Mouse (Mus musculus): ENCODE results near the gene Lyzl4. TPM values are rescaled to one million over a fixed set of nuclear protein-coding genes. Genes with fewer than 3 reads are reported as not detected.

The Lyzl4 gene
- polyA plus RNA-seq, 1 experiment from 2014 or later, result not detected

GRCm38 (mm10) chr9:121550327-121550771 is 91.5 kb downstream of the Lyzl4 start:
- Histone ChIP-seq H3K4me1 (ENCODE audit: control insufficient read depth in 2 of 2, insufficient read depth in 2 of 2, low read length in 2 of 2) (no peaks in the 10 kb centered on the region), H3K4me3 (ENCODE audit: control insufficient read depth in 1 of 2, insufficient read depth in 1 of 2, low read depth in 1 of 2, low read length in 2 of 2) (no peak overlapping the region), H3K9ac (ENCODE audit: low read length) (no peak overlapping the region), H3K27ac (replicated peaks in 1 of 2; ENCODE audit: control insufficient read depth in 1 of 2, insufficient read depth in 1 of 2, low read depth in 2 of 2, low read length in 2 of 2) (no peak overlapping the region), H3K4me2 (ENCODE audit: low read length) (no peak overlapping the region), H3K27me3 (ENCODE audit: control insufficient read depth, insufficient read depth, low read length) (no peaks in the 10 kb centered on the region), H3K9me3 (ENCODE audit: control insufficient read depth, low read length) (0 out of 2 replicates have a peak, but pooled peaks cover 2% of the 10 kb centered on the region), H3K36me3 (ENCODE audit: control insufficient read depth, insufficient read depth, low read length) (no peaks in the 10 kb centered on the region)
- 75% methylated on average over 5 of the region's 5 CpGs for WGBS
- ATAC-seq (ENCODE audit: insufficient number of reproducible peaks, insufficient read depth, low FRiP score, low read depth), result no peak

- H3K4me3 ChIP-seq (ENCODE audit: control insufficient read depth in 1 of 2, insufficient read depth in 1 of 2, low read depth in 1 of 2, low read length in 2 of 2), result no peak overlapping the region
- H3K27ac ChIP-seq (replicated peaks in 1 of 2; ENCODE audit: control insufficient read depth in 1 of 2, insufficient read depth in 1 of 2, low read depth in 2 of 2, low read length in 2 of 2), result no peak overlapping the region
- H3K9me3 ChIP-seq (ENCODE audit: control insufficient read depth, low read length), result 0 out of 2 replicates have a peak, but pooled peaks cover 2% of the 10 kb centered on the region
- H3K4me1 ChIP-seq (ENCODE audit: control insufficient read depth in 2 of 2, insufficient read depth in 2 of 2, low read length in 2 of 2), result no peaks in the 10 kb centered on the region
- H3K36me3 ChIP-seq (ENCODE audit: control insufficient read depth, insufficient read depth, low read length), result no peaks in the 10 kb centered on the region
- H3K9ac ChIP-seq (ENCODE audit: low read length), result no peak overlapping the region
- ATAC-seq (ENCODE audit: insufficient number of reproducible peaks, insufficient read depth, low FRiP score, low read depth), result no peak
- no peaks in the 10 kb centered on the region for H3K27me3 ChIP-seq (ENCODE audit: control insufficient read depth, insufficient read depth, low read length)
- no peak overlapping the region for H3K4me2 ChIP-seq (ENCODE audit: low read length)
Observed at GRCm38 (mm10) chr9:121549444-121549843, 92.5 kb downstream of the Lyzl4 start.

GRCm38 (mm10) chr9:121549010-121549409 is 92.9 kb downstream of the Lyzl4 start:
- Histone ChIP-seq H3K4me1 (ENCODE audit: control insufficient read depth in 2 of 2, insufficient read depth in 2 of 2, low read length in 2 of 2) (no peaks in the 10 kb centered on the region), H3K4me3 (ENCODE audit: control insufficient read depth in 1 of 2, insufficient read depth in 1 of 2, low read depth in 1 of 2, low read length in 2 of 2) (no peak overlapping the region), H3K36me3 (ENCODE audit: control insufficient read depth, insufficient read depth, low read length) (no peaks in the 10 kb centered on the region), H3K27ac (replicated peaks in 1 of 2; ENCODE audit: control insufficient read depth in 1 of 2, insufficient read depth in 1 of 2, low read depth in 2 of 2, low read length in 2 of 2) (no peak overlapping the region), H3K9ac (ENCODE audit: low read length) (no peak overlapping the region), H3K27me3 (ENCODE audit: control insufficient read depth, insufficient read depth, low read length) (no peaks in the 10 kb centered on the region), H3K9me3 (ENCODE audit: control insufficient read depth, low read length) (0 out of 2 replicates have a peak, but pooled peaks cover 2% of the 10 kb centered on the region), H3K4me2 (ENCODE audit: low read length) (no peak overlapping the region)
- 8% methylated on average over 5 of the region's 5 CpGs for WGBS
- ATAC-seq (ENCODE audit: insufficient number of reproducible peaks, insufficient read depth, low FRiP score, low read depth), result no peak

GRCm38 (mm10) chr9:121547431-121547830 is 94.5 kb downstream of the Lyzl4 start:
- no peaks in the 10 kb centered on the region for H3K27me3 ChIP-seq (ENCODE audit: control insufficient read depth, insufficient read depth, low read length)
- H3K27ac ChIP-seq (replicated peaks in 1 of 2; ENCODE audit: control insufficient read depth in 1 of 2, insufficient read depth in 1 of 2, low read depth in 2 of 2, low read length in 2 of 2), result no peak overlapping the region
- 55% methylated on average over 4 of the region's 4 CpGs for WGBS
- no peak for ATAC-seq (ENCODE audit: insufficient number of reproducible peaks, insufficient read depth, low FRiP score, low read depth)
- no peaks in the 10 kb centered on the region for H3K4me1 ChIP-seq (ENCODE audit: control insufficient read depth in 2 of 2, insufficient read depth in 2 of 2, low read length in 2 of 2)
- no peak overlapping the region for H3K4me2 ChIP-seq (ENCODE audit: low read length)
- H3K36me3 ChIP-seq (ENCODE audit: control insufficient read depth, insufficient read depth, low read length), result no peaks in the 10 kb centered on the region
- no peak overlapping the region for H3K4me3 ChIP-seq (ENCODE audit: control insufficient read depth in 1 of 2, insufficient read depth in 1 of 2, low read depth in 1 of 2, low read length in 2 of 2)
- H3K9me3 ChIP-seq (ENCODE audit: control insufficient read depth, low read length), result 0 out of 2 replicates have a peak, but pooled peaks cover 2% of the 10 kb centered on the region
- no peak overlapping the region for H3K9ac ChIP-seq (ENCODE audit: low read length)

DNA sequence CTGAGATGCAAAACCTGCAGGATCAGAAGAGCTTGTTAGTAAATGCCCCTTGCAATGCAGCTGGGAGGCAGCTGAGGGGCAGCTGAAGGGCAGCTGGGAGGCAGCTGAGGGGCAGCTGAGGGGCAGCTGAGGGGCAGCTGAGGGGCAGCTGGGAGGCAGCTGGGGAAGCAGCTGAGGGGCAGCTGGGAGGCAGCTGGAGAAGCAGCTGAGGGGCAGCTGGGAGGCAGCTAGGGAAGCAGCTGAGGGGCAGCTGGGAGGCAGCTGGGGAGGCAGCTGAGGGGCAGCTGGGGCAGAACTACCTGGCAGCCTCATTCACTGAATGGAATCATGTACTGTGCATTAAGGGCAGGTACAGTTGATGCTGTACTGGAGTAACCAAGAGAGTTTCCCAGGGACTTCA is 100.4 kb downstream of the Lyzl4 start:
- Histone ChIP-seq H3K27ac (replicated peaks in 1 of 2; ENCODE audit: control insufficient read depth in 1 of 2, insufficient read depth in 1 of 2, low read depth in 2 of 2, low read length in 2 of 2) (no peak overlapping the region), H3K27me3 (ENCODE audit: control insufficient read depth, insufficient read depth, low read length) (no peaks in the 10 kb centered on the region), H3K4me1 (ENCODE audit: control insufficient read depth in 2 of 2, insufficient read depth in 2 of 2, low read length in 2 of 2) (no peaks in the 10 kb centered on the region), H3K36me3 (ENCODE audit: control insufficient read depth, insufficient read depth, low read length) (no peaks in the 10 kb centered on the region), H3K9me3 (ENCODE audit: control insufficient read depth, low read length) (peaks cover 7% of the 10 kb centered on the region), H3K4me2 (ENCODE audit: low read length) (no peak overlapping the region), H3K9ac (ENCODE audit: low read length) (no peak overlapping the region), H3K4me3 (ENCODE audit: control insufficient read depth in 1 of 2, insufficient read depth in 1 of 2, low read depth in 1 of 2, low read length in 2 of 2) (no peak overlapping the region)
- no peak for ATAC-seq (ENCODE audit: insufficient number of reproducible peaks, insufficient read depth, low FRiP score, low read depth)

GRCm38 (mm10) chr9:121532626-121533025 is 109.3 kb downstream of the Lyzl4 start:
- Histone ChIP-seq H3K36me3 (ENCODE audit: control insufficient read depth, insufficient read depth, low read length) (no peaks in the 10 kb centered on the region), H3K4me3 (ENCODE audit: control insufficient read depth in 1 of 2, insufficient read depth in 1 of 2, low read depth in 1 of 2, low read length in 2 of 2) (no peak overlapping the region), H3K4me1 (ENCODE audit: control insufficient read depth in 2 of 2, insufficient read depth in 2 of 2, low read length in 2 of 2) (no peaks in the 10 kb centered on the region), H3K4me2 (ENCODE audit: low read length) (no peak overlapping the region), H3K9ac (ENCODE audit: low read length) (no peak overlapping the region), H3K27ac (replicated peaks in 1 of 2; ENCODE audit: control insufficient read depth in 1 of 2, insufficient read depth in 1 of 2, low read depth in 2 of 2, low read length in 2 of 2) (no peak overlapping the region), H3K27me3 (ENCODE audit: control insufficient read depth, insufficient read depth, low read length) (no peaks in the 10 kb centered on the region), H3K9me3 (ENCODE audit: control insufficient read depth, low read length) (peaks cover 14% of the 10 kb centered on the region)
- 93% methylated on average over 9 of the region's 9 CpGs for WGBS
- no peak for ATAC-seq (ENCODE audit: insufficient number of reproducible peaks, insufficient read depth, low FRiP score, low read depth)

GRCm38 (mm10) chr9:121528605-121529357 is 113.1 kb downstream of the Lyzl4 start:
- Histone ChIP-seq H3K36me3 (ENCODE audit: control insufficient read depth, insufficient read depth, low read length) (no peaks in the 10 kb centered on the region), H3K9me3 (ENCODE audit: control insufficient read depth, low read length) (peaks cover 10% of the 10 kb centered on the region; the same call in 1 of the 2 replicates), H3K27ac (replicated peaks in 1 of 2; ENCODE audit: control insufficient read depth in 1 of 2, insufficient read depth in 1 of 2, low read depth in 2 of 2, low read length in 2 of 2) (no peak overlapping the region), H3K4me2 (ENCODE audit: low read length) (no peak overlapping the region), H3K27me3 (ENCODE audit: control insufficient read depth, insufficient read depth, low read length) (no peaks in the 10 kb centered on the region), H3K4me1 (ENCODE audit: control insufficient read depth in 2 of 2, insufficient read depth in 2 of 2, low read length in 2 of 2) (no peaks in the 10 kb centered on the region), H3K9ac (ENCODE audit: low read length) (no peak overlapping the region), H3K4me3 (ENCODE audit: control insufficient read depth in 1 of 2, insufficient read depth in 1 of 2, low read depth in 1 of 2, low read length in 2 of 2) (no peak overlapping the region)
- 63% methylated on average over 8 of the region's 8 CpGs for WGBS
- no peak for ATAC-seq (ENCODE audit: insufficient number of reproducible peaks, insufficient read depth, low FRiP score, low read depth)

All from heart, embryonic 14.5 days (tissue).